7 mouse cellular contexts compared by ENCODE assay signal in genomic region chr13:13516376-13517225, GRCm38 (mm10).
DNase-seq lines count a peak whose midpoint lies in the region; ATAC-seq lines count a peak whose summit lies in the region.

No protein-coding gene starts in this region.

- no peaks in the 10 kb centered on the region for H3K27me3 ChIP-seq in embryonic facial prominence, embryonic 10.5 days (replicated peaks; ENCODE audit: low read depth, poor library complexity, severe bottlenecking)
- H3K27me3 ChIP-seq in limb, embryonic 13.5 days = no peaks in the 10 kb centered on the region
- no peaks in the 10 kb centered on the region for H3K27me3 ChIP-seq in midbrain, embryonic 15.5 days (replicated peaks)

- WGBS in embryonic facial prominence, embryonic 10.5 days = 49% methylated on average over 17 of the region's 17 CpGs
- WGBS in limb, embryonic 13.5 days = 48% methylated on average over 17 of the region's 17 CpGs
- WGBS in midbrain, embryonic 15.5 days = 48% methylated on average over 17 of the region's 17 CpGs

- no peaks in the 10 kb centered on the region for H3K4me1 ChIP-seq in embryonic facial prominence, embryonic 10.5 days
- no peaks in the 10 kb centered on the region for H3K4me1 ChIP-seq in limb, embryonic 13.5 days
- H3K4me1 ChIP-seq in midbrain, embryonic 15.5 days = no peaks in the 10 kb centered on the region

- no peak overlapping the region for H3K27ac ChIP-seq in embryonic facial prominence, embryonic 10.5 days (replicated peaks)
- no peak overlapping the region for H3K27ac ChIP-seq in limb, embryonic 13.5 days
- H3K27ac ChIP-seq in midbrain, embryonic 15.5 days = no peak overlapping the region

- DNase-seq in adrenal gland, postnatal 10 days = peak; percentile 94
- DNase-seq in embryonic facial prominence, embryonic 10.5 days (ENCODE audit: low spot score) = peak; percentile 81
- peak; percentile 87 for DNase-seq in heart, adult 8-10 months (ENCODE audit: low spot score)
- DNase-seq in kidney, adult 8-10 months = peak; percentile 73 to 92
- DNase-seq in spleen, adult 18-20 months = peak; percentile 75 to 91

- H3K9me3 ChIP-seq in embryonic facial prominence, embryonic 10.5 days = no peaks in the 10 kb centered on the region
- H3K9me3 ChIP-seq in limb, embryonic 13.5 days = no peaks in the 10 kb centered on the region
- H3K9me3 ChIP-seq in midbrain, embryonic 15.5 days = no peaks in the 10 kb centered on the region

- no peaks in the 10 kb centered on the region for H3K36me3 ChIP-seq in embryonic facial prominence, embryonic 10.5 days (replicated peaks)
- no peaks in the 10 kb centered on the region for H3K36me3 ChIP-seq in limb, embryonic 13.5 days
- H3K36me3 ChIP-seq in midbrain, embryonic 15.5 days (replicated peaks) = no peaks in the 10 kb centered on the region

- peak; percentile 70; the same call in 1 of the 2 replicates for ATAC-seq in limb, embryonic 13.5 days (ENCODE audit: low FRiP score, low read depth)
- ATAC-seq in midbrain, embryonic 15.5 days (replicated peaks) = peak; percentile 86

- no peak overlapping the region for H3K9ac ChIP-seq in limb, embryonic 13.5 days
- H3K9ac ChIP-seq in midbrain, embryonic 15.5 days = no peak overlapping the region

- no peak overlapping the region for H3K4me3 ChIP-seq in embryonic facial prominence, embryonic 10.5 days
- no peak overlapping the region for H3K4me3 ChIP-seq in limb, embryonic 13.5 days
- no peak overlapping the region for H3K4me3 ChIP-seq in midbrain, embryonic 15.5 days

- H3K4me2 ChIP-seq in limb, embryonic 13.5 days (replicated peaks) = peak overlapping the region; percentile 32; the same call in 1 of the 2 replicates
- no peak overlapping the region; the same call in 1 of the 2 replicates for H3K4me2 ChIP-seq in midbrain, embryonic 15.5 days
